Mouse (Mus musculus) midbrain, embryonic 14.5 days (tissue): ENCODE measurements at regions not wholly inside any gene's neighbourhood (a gene's known extent, or its start where the extent isn't known, plus 50 kb on each side); places are given as distances from the start of the nearest gene placed in this dataset.
A peak's percentile ranks its signal among the peaks of the same experiment; 100 is the strongest.
"Not testable (repeated sequence)": the region's sequence is repeated elsewhere in the genome, so short reads cannot be mapped to it uniquely, and the experiment has no call there.

Source experiments
- ATAC-seq: fragments of 200-750 bp; cut with Nextera tagmentation; 2 replicates; pipeline ENCODE4 v1.8.0; 2017; ENCODE audit warnings: moderate number of reproducible peaks, moderate library complexity; ENCODE audit not compliant: low FRiP score, low TSS enrichment
- DNase-seq: peaks from one replicate; pipeline ENCODE4 v3.0.0-alpha.2; 2015
- H3K27ac ChIP-seq: fragments of 300-500 bp; sonication (generic); replicated peaks from 2 replicates; pipeline ENCODE4 v1.5.1; 2014; ENCODE audit warnings: mild to moderate bottlenecking, low read depth, low read length, moderate library complexity
- H3K27me3 ChIP-seq: fragments of 300-500 bp; sonication (generic); 2 replicates; pipeline ENCODE4 v1.6.1; 2014; ENCODE audit warnings: low read length, control low read depth, mixed read lengths; ENCODE audit not compliant: control insufficient read depth, insufficient read depth
- H3K36me3 ChIP-seq: fragments of 300-500 bp; sonication (generic); 2 replicates; pipeline ENCODE4 v1.6.1; 2014; ENCODE audit warnings: low read length, control low read depth; ENCODE audit not compliant: control insufficient read depth, insufficient read depth
- H3K4me1 ChIP-seq: fragments of 300-500 bp; sonication (generic); 2 replicates; pipeline ENCODE4 v1.6.1; 2014; ENCODE audit warnings: mild to moderate bottlenecking, antibody characterized with exemption, low read length, control low read depth; ENCODE audit not compliant: control insufficient read depth, insufficient read depth
- H3K4me2 ChIP-seq: fragments of 300-500 bp; sonication (generic); 2 replicates; pipeline ENCODE4 v1.6.1; 2014; ENCODE audit warnings: mild to moderate bottlenecking, low read length, moderate library complexity
- H3K4me3 ChIP-seq: fragments of 300-500 bp; sonication (generic); replicated peaks from 2 replicates; pipeline ENCODE4 v1.5.1; 2014; ENCODE audit warnings: low read depth, low read length
- H3K9ac ChIP-seq: fragments of 300-500 bp; sonication (generic); replicated peaks from 2 replicates; pipeline ENCODE4 v1.6.1; 2014; ENCODE audit warnings: mild to moderate bottlenecking, low read length, moderate library complexity
- H3K9me3 ChIP-seq: fragments of 300-500 bp; sonication (generic); 2 replicates; pipeline ENCODE4 v1.6.1; 2016; ENCODE audit warnings: low read length, control low read depth, mixed read lengths; ENCODE audit not compliant: control insufficient read depth
- WGBS: fragments of 180-500 bp; shearing (Covaris S2); extraction: QIAGEN DNeasy Blood & Tissue Kit; methylation state at CpG from one replicate; pipeline ENCODE4 v1.1.7; 2014; 5-methylcytosine and 5-hydroxymethylcytosine counted together

DNA sequence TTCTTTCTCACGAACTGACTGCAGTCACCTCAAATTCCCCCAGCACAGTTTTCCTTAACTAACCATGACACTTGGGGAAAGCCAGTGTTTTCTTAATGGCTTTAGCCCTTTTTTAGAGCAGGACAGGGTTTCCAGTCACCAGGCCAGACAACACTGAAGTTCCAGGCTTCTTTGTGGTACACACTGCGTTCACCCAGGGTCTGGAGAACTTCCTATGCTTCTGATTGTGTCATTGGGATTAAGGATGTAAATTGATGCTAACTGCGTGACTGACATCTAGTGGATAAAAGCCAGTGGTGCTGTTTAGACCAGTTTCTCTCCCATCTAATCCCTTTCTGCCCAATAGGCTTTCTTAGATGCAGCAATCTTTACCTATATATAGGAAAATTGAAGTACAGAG, 265.2 kb upstream of the Nr5a2 start:
- Histone ChIP-seq H3K4me3 (no peak overlapping the region), H3K9me3 (no peaks in the 10 kb centered on the region), H3K27ac (no peak overlapping the region), H3K36me3 (no peaks in the 10 kb centered on the region), H3K4me2 (no peak overlapping the region), H3K27me3 (no peaks in the 10 kb centered on the region; the same call in 1 of the 2 replicates), H3K9ac (no peak overlapping the region), H3K4me1 (0 out of 2 replicates have a peak, but pooled peaks cover 6% of the 10 kb centered on the region)
- DNase-seq (peak; percentile 89), ATAC-seq (peak; percentile 31; the same call in 1 of the 2 replicates)
- 26% methylated on average over 3 of the region's 3 CpGs for WGBS

DNA sequence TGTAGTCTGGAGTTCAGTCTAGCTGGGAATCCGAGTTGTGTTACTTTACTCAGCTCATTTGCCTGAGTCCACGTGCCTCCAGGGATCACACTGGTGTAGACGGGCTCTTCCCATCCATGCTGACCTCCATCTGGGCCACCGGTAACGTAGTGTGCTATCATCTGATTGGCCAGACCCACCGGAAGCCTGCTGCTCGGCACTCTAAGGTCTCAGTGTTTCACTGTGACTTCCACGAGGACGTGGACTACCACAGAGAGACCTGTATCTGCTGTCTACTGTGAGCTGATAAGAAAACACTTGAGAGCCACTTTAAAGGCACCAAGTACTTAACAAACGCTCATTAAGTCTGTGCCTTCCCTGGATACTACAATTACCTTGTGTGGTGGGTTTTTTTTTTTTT, 262.8 kb upstream of the Nr5a2 start:
- no peaks in the 10 kb centered on the region for H3K36me3 ChIP-seq
- ATAC-seq, result no peak
- H3K4me3 ChIP-seq, result no peak overlapping the region
- no peak overlapping the region for H3K9ac ChIP-seq
- DNase-seq, result no peak
- no peak overlapping the region for H3K27ac ChIP-seq
- H3K27me3 ChIP-seq, result no peaks in the 10 kb centered on the region; the same call in 1 of the 2 replicates
- 65% methylated on average over 10 of the region's 10 CpGs for WGBS
- H3K9me3 ChIP-seq, result 0 out of 2 replicates have a peak, but pooled peaks cover 4% of the 10 kb centered on the region
- H3K4me1 ChIP-seq, result 0 out of 2 replicates have a peak, but pooled peaks cover 6% of the 10 kb centered on the region
- no peak overlapping the region for H3K4me2 ChIP-seq

DNA sequence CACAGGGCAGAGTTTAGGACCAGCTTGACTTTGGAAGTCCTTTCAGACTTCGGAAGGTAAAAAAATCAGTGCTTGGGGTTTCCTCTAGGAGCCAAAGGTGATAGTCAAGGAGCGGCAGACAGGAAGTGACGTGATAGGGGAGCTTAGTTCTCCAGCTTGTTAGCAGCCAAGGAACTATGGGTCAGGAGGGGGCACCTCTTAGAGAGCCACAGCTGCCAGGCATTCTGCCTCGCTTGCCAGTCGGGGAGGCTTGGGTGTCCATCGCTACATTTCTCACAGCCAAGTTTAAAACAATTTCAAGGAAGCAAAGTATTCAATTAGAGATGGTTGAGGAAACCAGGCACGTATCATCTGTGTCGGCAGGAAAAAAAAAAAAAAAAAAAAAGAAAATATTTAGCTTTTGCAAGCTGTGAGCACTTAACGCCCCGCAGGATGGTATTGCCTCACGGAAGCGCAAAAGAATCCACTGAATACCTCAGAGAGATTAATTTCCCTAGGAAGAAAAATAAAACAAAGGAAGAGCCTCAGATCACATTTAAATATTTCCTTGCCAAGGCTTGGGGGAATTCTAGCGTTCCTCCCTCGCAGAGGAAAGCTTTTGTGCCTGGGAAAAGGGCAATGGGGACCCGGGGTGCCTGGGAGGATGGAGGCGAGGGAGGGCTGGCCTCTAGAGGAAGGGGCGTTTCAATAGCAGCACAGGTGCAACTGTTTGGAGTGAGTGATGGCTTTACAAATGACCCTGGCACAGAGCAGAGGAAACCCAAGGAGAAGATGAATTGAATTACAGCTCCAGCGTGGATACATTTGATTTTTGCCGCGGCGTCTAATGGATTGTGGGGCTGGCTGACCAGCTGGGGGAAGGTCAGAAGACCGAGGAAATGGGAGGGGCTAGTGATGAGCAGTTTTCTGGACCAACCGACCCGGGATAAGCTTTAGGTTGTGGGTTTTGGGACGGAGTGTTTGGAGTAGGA, 261.1 kb upstream of the Nr5a2 start:
- peak overlapping the region; percentile 26 for H3K4me3 ChIP-seq
- peak overlapping the region; percentile 56 for H3K4me2 ChIP-seq
- H3K36me3 ChIP-seq, result no peaks in the 10 kb centered on the region
- H3K4me1 ChIP-seq, result 0 out of 2 replicates have a peak, but pooled peaks cover 6% of the 10 kb centered on the region
- peak overlapping the region; percentile 30 for H3K9ac ChIP-seq
- DNase-seq (peak; percentile 55), ATAC-seq (no peak)
- 0 out of 2 replicates have a peak, but pooled peaks cover 4% of the 10 kb centered on the region for H3K9me3 ChIP-seq
- H3K27ac ChIP-seq, result no peak overlapping the region
- WGBS, result 12% methylated on average over 25 of the region's 25 CpGs
- no peaks in the 10 kb centered on the region; the same call in 1 of the 2 replicates for H3K27me3 ChIP-seq

DNA sequence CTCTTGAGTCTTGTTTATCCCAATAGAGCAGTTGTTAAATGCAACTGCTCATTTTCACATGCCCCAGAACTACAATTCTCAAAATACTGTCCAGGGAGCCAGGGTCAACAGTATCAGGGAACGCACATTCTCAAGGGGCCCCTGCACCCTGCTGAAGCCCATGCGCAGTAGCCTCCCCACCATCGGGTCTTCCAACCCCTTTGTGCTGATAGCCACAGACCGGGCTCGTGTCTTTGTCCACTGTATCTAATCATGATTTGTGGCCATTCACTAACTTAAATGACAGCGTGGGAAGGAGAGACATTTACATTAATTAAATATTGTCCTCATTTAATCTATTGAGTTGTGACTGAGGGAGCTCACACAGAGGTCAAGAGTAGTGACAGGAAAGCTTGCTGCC, 260.0 kb upstream of the Nr5a2 start:
- H3K9ac ChIP-seq, result no peak overlapping the region
- H3K4me1 ChIP-seq, result 0 out of 2 replicates have a peak, but pooled peaks cover 6% of the 10 kb centered on the region
- no peaks in the 10 kb centered on the region for H3K36me3 ChIP-seq
- H3K27ac ChIP-seq, result no peak overlapping the region
- WGBS, result 36% methylated on average over 6 of the region's 6 CpGs
- 0 out of 2 replicates have a peak, but pooled peaks cover 4% of the 10 kb centered on the region for H3K9me3 ChIP-seq
- H3K4me3 ChIP-seq, result no peak overlapping the region
- H3K4me2 ChIP-seq, result no peak overlapping the region
- H3K27me3 ChIP-seq, result no peaks in the 10 kb centered on the region; the same call in 1 of the 2 replicates
- no peak for DNase-seq
- ATAC-seq, result no peak

DNA sequence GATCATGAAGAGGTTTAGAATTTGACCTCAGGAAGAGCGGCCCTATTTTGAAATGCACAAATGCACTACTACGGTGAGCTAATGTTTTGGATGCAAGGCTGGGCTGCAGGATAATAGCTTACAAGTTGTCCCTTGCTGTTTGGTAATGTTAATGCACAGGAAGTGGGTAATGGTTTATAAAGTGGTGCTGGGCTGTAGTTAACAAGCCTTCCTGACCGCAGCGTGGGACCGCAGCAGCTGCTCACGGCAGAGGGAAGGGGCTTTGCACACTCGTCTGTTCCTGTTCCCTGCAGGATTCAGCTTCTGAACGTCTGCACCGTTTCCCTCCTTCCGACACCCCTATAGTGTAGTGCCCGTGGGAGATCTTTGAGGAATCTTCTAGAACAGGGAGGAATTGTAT, 258.4 kb upstream of the Nr5a2 start:
- ATAC-seq (no peak), DNase-seq (no peak)
- Histone ChIP-seq H3K9ac (no peak overlapping the region), H3K4me2 (no peak overlapping the region), H3K36me3 (no peaks in the 10 kb centered on the region), H3K9me3 (0 out of 2 replicates have a peak, but pooled peaks cover 4% of the 10 kb centered on the region), H3K27me3 (no peaks in the 10 kb centered on the region), H3K27ac (no peak overlapping the region), H3K4me3 (no peak overlapping the region), H3K4me1 (0 out of 2 replicates have a peak, but pooled peaks cover 6% of the 10 kb centered on the region)
- 90% methylated on average over 11 of the region's 11 CpGs for WGBS

DNA sequence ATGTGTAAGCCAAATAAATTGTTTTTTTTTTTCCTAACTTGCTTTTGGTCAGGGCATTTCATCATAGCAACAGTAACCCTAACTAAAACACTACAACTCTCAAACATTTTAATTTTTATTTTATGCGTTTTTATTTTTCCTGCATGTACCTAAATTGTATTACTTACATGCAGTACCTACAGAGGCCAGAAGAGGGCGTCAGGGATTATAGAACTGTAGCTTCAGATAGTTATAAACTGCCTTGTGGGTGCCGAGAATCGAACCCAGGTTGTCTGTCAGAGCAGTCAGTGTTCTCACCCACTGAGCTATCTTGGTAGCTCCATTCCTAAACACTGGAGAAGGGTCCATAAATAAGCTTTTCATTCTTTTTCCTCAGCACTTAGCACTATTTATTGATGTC, 257.8 kb upstream of the Nr5a2 start:
- Histone ChIP-seq H3K27ac (no peak overlapping the region), H3K9me3 (0 out of 2 replicates have a peak, but pooled peaks cover 4% of the 10 kb centered on the region), H3K27me3 (no peaks in the 10 kb centered on the region), H3K36me3 (no peaks in the 10 kb centered on the region), H3K9ac (no peak overlapping the region), H3K4me1 (0 out of 2 replicates have a peak, but pooled peaks cover 6% of the 10 kb centered on the region), H3K4me3 (no peak overlapping the region), H3K4me2 (no peak overlapping the region)
- WGBS, result 66% methylated on average over 4 of the region's 4 CpGs
- DNase-seq, result no peak
- ATAC-seq, result no peak

DNA sequence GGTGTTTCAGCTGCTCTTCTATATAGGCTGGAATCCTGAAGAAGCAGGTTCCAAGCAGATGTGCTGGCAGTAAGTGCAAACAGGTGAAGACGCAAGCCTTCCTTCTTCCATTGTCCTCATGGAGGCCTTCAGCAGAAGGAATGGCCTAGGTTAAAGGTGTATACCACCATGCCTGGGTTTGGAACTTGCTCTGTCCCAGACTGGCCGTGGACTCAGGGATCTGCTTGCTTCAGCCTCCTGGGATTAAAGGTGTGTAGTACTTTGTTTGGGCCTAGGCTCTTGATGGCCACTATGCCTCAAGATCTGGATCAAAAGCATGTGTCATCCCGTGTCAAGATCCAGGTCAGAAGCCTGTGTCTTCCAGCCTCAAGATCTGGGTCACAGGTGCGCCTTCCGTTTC, 257.0 kb upstream of the Nr5a2 start:
- Histone ChIP-seq H3K27me3 (no peaks in the 10 kb centered on the region), H3K4me2 (no peak overlapping the region), H3K4me1 (0 out of 2 replicates have a peak, but pooled peaks cover 6% of the 10 kb centered on the region), H3K9me3 (0 out of 2 replicates have a peak, but pooled peaks cover 4% of the 10 kb centered on the region), H3K9ac (no peak overlapping the region), H3K4me3 (no peak overlapping the region), H3K27ac (no peak overlapping the region), H3K36me3 (no peaks in the 10 kb centered on the region)
- no peak for DNase-seq
- ATAC-seq, result no peak
- WGBS, result 96% methylated on average over 5 of the region's 5 CpGs

DNA sequence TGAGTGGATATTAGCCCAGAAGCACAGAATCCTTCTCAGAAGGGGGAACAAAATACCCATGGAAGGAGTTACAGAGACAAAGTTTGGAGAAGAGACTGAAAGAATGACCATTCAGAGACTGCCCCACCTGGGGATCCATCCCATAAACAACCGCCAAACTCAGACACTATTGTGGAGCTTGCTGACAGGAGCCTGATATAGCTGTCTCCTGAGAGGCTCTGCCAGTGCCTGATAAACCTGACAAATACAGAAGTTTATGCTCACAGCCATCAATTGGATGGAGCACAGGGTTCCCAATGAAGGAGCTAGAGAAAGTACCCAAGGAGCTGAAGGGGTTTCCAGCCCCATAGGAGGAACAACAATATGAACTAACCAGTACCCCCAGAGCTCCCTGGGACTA, 254.1 kb upstream of the Nr5a2 start:
- H3K27ac ChIP-seq, H3K4me1 ChIP-seq, H3K4me2 ChIP-seq, H3K4me3 ChIP-seq, ATAC-seq, H3K36me3 ChIP-seq, DNase-seq, H3K27me3 ChIP-seq, H3K9ac ChIP-seq, H3K9me3 ChIP-seq: not testable (repeated sequence)
- 88% methylated on average over 1 of the region's 1 CpGs for WGBS
